Mouse (Mus musculus) kidney, embryonic 14.5 days (tissue): ENCODE measurements at regions not wholly inside any gene's neighbourhood (a gene's known extent, or its start where the extent isn't known, plus 50 kb on each side); places are given as distances from the start of the nearest gene placed in this dataset.

Experiments used
- ATAC-seq: fragments of 200-750 bp; cut with Nextera tagmentation; 2 replicates; pipeline ENCODE4 v1.8.0; 2017; ENCODE audit warnings: moderate number of reproducible peaks, mild to moderate bottlenecking, moderate TSS enrichment, moderate library complexity; ENCODE audit not compliant: low FRiP score, low TSS enrichment
- H3K27ac ChIP-seq: fragments of 300-500 bp; sonication (generic); 2 replicates; pipeline ENCODE4 v1.5.1; 2014; ENCODE audit warnings: low read depth, mild to moderate bottlenecking, low read length, moderate library complexity, mixed read lengths
- H3K27me3 ChIP-seq: fragments of 300-500 bp; sonication (generic); 2 replicates; pipeline ENCODE4 v1.6.1; 2014; ENCODE audit warnings: mild to moderate bottlenecking, low read length; ENCODE audit not compliant: control insufficient read depth, insufficient read depth
- H3K36me3 ChIP-seq: fragments of 300-500 bp; sonication (generic); 2 replicates; pipeline ENCODE4 v1.6.1; 2014; ENCODE audit warnings: low read length, mixed read lengths; ENCODE audit not compliant: control insufficient read depth, insufficient read depth
- H3K4me1 ChIP-seq: fragments of 300-500 bp; sonication (generic); 2 replicates; pipeline ENCODE4 v1.6.1; 2014; ENCODE audit warnings: low read length, mixed read lengths; ENCODE audit not compliant: control insufficient read depth, insufficient read depth
- H3K4me2 ChIP-seq: fragments of 300-500 bp; sonication (generic); replicated peaks from 2 replicates; pipeline ENCODE4 v1.6.1; 2014; ENCODE audit warnings: low read depth, mild to moderate bottlenecking, low read length
- H3K4me3 ChIP-seq: fragments of 300-500 bp; sonication (generic); 2 replicates; pipeline ENCODE4 v1.5.1; 2014; ENCODE audit warnings: mild to moderate bottlenecking, low read length
- H3K9ac ChIP-seq: fragments of 300-500 bp; sonication (generic); 2 replicates; pipeline ENCODE4 v1.6.1; 2014; ENCODE audit warnings: low read depth, mild to moderate bottlenecking, low read length, moderate library complexity
- H3K9me3 ChIP-seq: fragments of 300-500 bp; sonication (generic); 2 replicates; pipeline ENCODE4 v1.6.1; 2016; ENCODE audit warnings: low read length; ENCODE audit not compliant: control insufficient read depth
- WGBS: fragments of 180-500 bp; shearing (Covaris S2); extraction: QIAGEN DNeasy Blood & Tissue Kit; methylation state at CpG from one replicate; pipeline ENCODE4 v1.1.7; 2014; 5-methylcytosine and 5-hydroxymethylcytosine counted together

- 53% methylated on average over 4 of the region's 4 CpGs for WGBS
- ATAC-seq: no peak
- H3K27ac ChIP-seq: no peak overlapping the region
These were observed 108.0 kb upstream of the Arhgap28 start for GRCm38 (mm10) chr17:68111834-68112473.

GRCm38 (mm10) chr17:68112763-68113330 is 108.9 kb upstream of the Arhgap28 start:
- no peak overlapping the region for H3K9ac ChIP-seq
- H3K36me3 ChIP-seq: no peaks in the 10 kb centered on the region
- WGBS: 71% methylated on average over 5 of the region's 5 CpGs
- H3K4me3 ChIP-seq: no peak overlapping the region
- no peak overlapping the region for H3K27ac ChIP-seq
- no peak for ATAC-seq
- H3K4me2 ChIP-seq: no peak overlapping the region
- no peaks in the 10 kb centered on the region for H3K9me3 ChIP-seq
- no peaks in the 10 kb centered on the region for H3K27me3 ChIP-seq
- no peaks in the 10 kb centered on the region for H3K4me1 ChIP-seq

More at GRCm38 (mm10) chr17:68111834-68112473, 108.0 kb upstream of the Arhgap28 start:
- no peak overlapping the region for H3K4me3 ChIP-seq
- no peaks in the 10 kb centered on the region for H3K4me1 ChIP-seq
- no peak overlapping the region for H3K4me2 ChIP-seq
- no peaks in the 10 kb centered on the region for H3K27me3 ChIP-seq
- no peaks in the 10 kb centered on the region for H3K36me3 ChIP-seq
- H3K9ac ChIP-seq: no peak overlapping the region
- H3K9me3 ChIP-seq: no peaks in the 10 kb centered on the region

- Histone ChIP-seq H3K4me1 (no peaks in the 10 kb centered on the region), H3K9me3 (no peaks in the 10 kb centered on the region), H3K27me3 (no peaks in the 10 kb centered on the region), H3K4me2 (no peak overlapping the region), H3K27ac (no peak overlapping the region), H3K4me3 (no peak overlapping the region), H3K36me3 (no peaks in the 10 kb centered on the region), H3K9ac (no peak overlapping the region)
- 75% methylated on average over 4 of the region's 4 CpGs for WGBS
- no peak for ATAC-seq
These were observed 111.7 kb upstream of the Arhgap28 start for GRCm38 (mm10) chr17:68115599-68115998.

GRCm38 (mm10) chr17:68119055-68119698 is 115.3 kb upstream of the Arhgap28 start:
- WGBS: 77% methylated on average over 3 of the region's 3 CpGs
- no peak overlapping the region for H3K4me3 ChIP-seq
- no peaks in the 10 kb centered on the region for H3K9me3 ChIP-seq
- H3K4me1 ChIP-seq: no peaks in the 10 kb centered on the region
- no peaks in the 10 kb centered on the region for H3K27me3 ChIP-seq
- no peak overlapping the region for H3K9ac ChIP-seq
- no peak overlapping the region for H3K4me2 ChIP-seq
- H3K27ac ChIP-seq: no peak overlapping the region
- no peak for ATAC-seq
- no peaks in the 10 kb centered on the region for H3K36me3 ChIP-seq

- H3K27ac ChIP-seq: no peak overlapping the region
These were observed 116.3 kb upstream of the Arhgap28 start for GRCm38 (mm10) chr17:68120230-68120629.

GRCm38 (mm10) chr17:68120744-68121143 is 116.8 kb upstream of the Arhgap28 start:
- Histone ChIP-seq H3K36me3 (no peaks in the 10 kb centered on the region), H3K27me3 (no peaks in the 10 kb centered on the region), H3K4me2 (no peak overlapping the region), H3K27ac (no peak overlapping the region), H3K4me1 (no peaks in the 10 kb centered on the region), H3K4me3 (no peak overlapping the region), H3K9me3 (no peaks in the 10 kb centered on the region), H3K9ac (no peak overlapping the region)
- 73% methylated on average over 6 of the region's 6 CpGs for WGBS
- ATAC-seq: no peak

More at GRCm38 (mm10) chr17:68120230-68120629, 116.3 kb upstream of the Arhgap28 start:
- ATAC-seq: no peak
- Histone ChIP-seq H3K4me3 (no peak overlapping the region), H3K4me2 (no peak overlapping the region), H3K9ac (no peak overlapping the region), H3K27me3 (no peaks in the 10 kb centered on the region), H3K4me1 (no peaks in the 10 kb centered on the region), H3K36me3 (no peaks in the 10 kb centered on the region), H3K9me3 (no peaks in the 10 kb centered on the region)
- 84% methylated on average over 5 of the region's 5 CpGs for WGBS

GRCm38 (mm10) chr17:68134373-68134772 is 130.5 kb upstream of the Arhgap28 start:
- no peak overlapping the region for H3K27ac ChIP-seq
- H3K9ac ChIP-seq: no peak overlapping the region
- H3K36me3 ChIP-seq: no peaks in the 10 kb centered on the region
- no peaks in the 10 kb centered on the region for H3K27me3 ChIP-seq
- H3K9me3 ChIP-seq: no peaks in the 10 kb centered on the region
- H3K4me1 ChIP-seq: no peaks in the 10 kb centered on the region
- H3K4me3 ChIP-seq: no peak overlapping the region
- 45% methylated on average over 10 of the region's 10 CpGs for WGBS
- H3K4me2 ChIP-seq: no peak overlapping the region
- no peak for ATAC-seq

- H3K27me3 ChIP-seq: no peaks in the 10 kb centered on the region
- no peak overlapping the region for H3K4me3 ChIP-seq
- H3K4me2 ChIP-seq: no peak overlapping the region
- no peak overlapping the region for H3K9ac ChIP-seq
- no peak overlapping the region for H3K27ac ChIP-seq
- no peak for ATAC-seq
- no peaks in the 10 kb centered on the region for H3K4me1 ChIP-seq
- H3K9me3 ChIP-seq: no peaks in the 10 kb centered on the region
- whole genome bisulfite sequencing: 61% methylated on average over 5 of the region's 5 CpGs
- no peaks in the 10 kb centered on the region for H3K36me3 ChIP-seq
These were observed 131.5 kb upstream of the Arhgap28 start for GRCm38 (mm10) chr17:68135436-68135835.

GRCm38 (mm10) chr17:68143307-68143706 is 130.3 kb upstream of the L3mbtl4 start:
- 80% methylated on average over 7 of the region's 7 CpGs for WGBS
- Histone ChIP-seq H3K27me3 (no peaks in the 10 kb centered on the region), H3K9ac (no peak overlapping the region), H3K9me3 (peaks cover 4% of the 10 kb centered on the region; the same call in 1 of the 2 replicates), H3K4me2 (no peak overlapping the region), H3K36me3 (no peaks in the 10 kb centered on the region), H3K4me1 (no peaks in the 10 kb centered on the region), H3K4me3 (no peak overlapping the region), H3K27ac (no peak overlapping the region)
- ATAC-seq: no peak
